Mouse (Mus musculus): Measurements from ENCODE around the gene Tenm4. TPM values are rescaled to one million over a fixed set of nuclear protein-coding genes. Genes with fewer than 3 reads are reported as not detected.

Tenm4 gene
- total and polyA plus RNA-seq, 3 experiments = 9.2 to 15.2 TPM; not detected in 1

GRCm38 (mm10) chr7:96329343-96329742 lies 158.3 kb downstream of the Tenm4 start:
- Histone ChIP-seq H3K27me3 (ENCODE audit: control insufficient read depth in 1 of 2, insufficient read depth in 2 of 2, low read length in 2 of 2) (no peaks in the 10 kb centered on the region), H3K36me3 (ENCODE audit: control insufficient read depth in 1 of 2, insufficient read depth in 2 of 2, low read length in 2 of 2) (no peaks in the 10 kb centered on the region), H3K27ac (ENCODE audit: control insufficient read depth, low read depth, low read length) (no peak overlapping the region), H3K4me3 (ENCODE audit: control insufficient read depth in 1 of 2, insufficient read depth in 1 of 2, low read depth in 2 of 2, low read length in 2 of 2) (no peak overlapping the region), H3K9me3 (replicated peaks; ENCODE audit: insufficient read depth, low read length) (no peaks in the 10 kb centered on the region), H3K4me1 (ENCODE audit: control insufficient read depth in 1 of 2, insufficient read depth in 2 of 2, low read length in 2 of 2) (no peaks in the 10 kb centered on the region), H3K79me2 (ENCODE audit: control insufficient read depth, insufficient read depth, low read length, poor library complexity) (no peaks in the 10 kb centered on the region), H3K9ac (ENCODE audit: control insufficient read depth, low read depth, low read length, poor library complexity, severe bottlenecking) (no peak overlapping the region)
- TF ChIP-seq SIN3A (IDR thresholded peaks at IDR 0.05; ENCODE audit: low read length) (no peak), MYB (IDR thresholded peaks at IDR 0.05; ENCODE audit: low read depth, low read length) (no peak), MXI1 (IDR thresholded peaks at IDR 0.05; ENCODE audit: low read depth, low read length) (no peak), UBTF (IDR thresholded peaks at IDR 0.05; ENCODE audit: borderline replicate concordance, insufficient read depth, low read depth, low read length) (no peak), RCOR1 (IDR thresholded peaks at IDR 0.05; ENCODE audit: low read depth, low read length) (no peak), MAZ (IDR thresholded peaks at IDR 0.05; ENCODE audit: low read depth, low read length) (no peak), CTCF (IDR thresholded peaks at IDR 0.05 in 2 of 3, conservative IDR thresholded peaks at IDR 0.05 in 1 of 3; ENCODE audit: control insufficient read depth in 1 of 3, insufficient read depth in 1 of 3, low read depth in 2 of 3, low read length in 3 of 3, poor library complexity in 1 of 3, severe bottlenecking in 1 of 3) (no peak), MAFK (IDR thresholded peaks at IDR 0.05; ENCODE audit: borderline replicate concordance, low read depth, low read length) (no peak), ELF1 (IDR thresholded peaks at IDR 0.05; ENCODE audit: low read depth, low read length) (no peak), ZNF384 (IDR thresholded peaks at IDR 0.05; ENCODE audit: low read depth, low read length) (no peak), POLR2AphosphoS5 (IDR thresholded peaks at IDR 0.05; ENCODE audit: borderline replicate concordance, low read depth, low read length) (no peak), ZKSCAN1 (IDR thresholded peaks at IDR 0.05; ENCODE audit: low read depth, low read length) (no peak)
- DNase-seq (ENCODE audit: low read depth, low spot score) = no peak

- Histone ChIP-seq H3K27me3 (ENCODE audit: control insufficient read depth in 1 of 2, insufficient read depth in 2 of 2, low read length in 2 of 2) (no peaks in the 10 kb centered on the region), H3K9ac (ENCODE audit: control insufficient read depth, low read depth, low read length, poor library complexity, severe bottlenecking) (no peak overlapping the region), H3K4me3 (ENCODE audit: control insufficient read depth in 1 of 2, insufficient read depth in 1 of 2, low read depth in 2 of 2, low read length in 2 of 2) (no peak overlapping the region), H3K4me1 (ENCODE audit: control insufficient read depth in 1 of 2, insufficient read depth in 2 of 2, low read length in 2 of 2) (no peaks in the 10 kb centered on the region), H3K36me3 (ENCODE audit: control insufficient read depth in 1 of 2, insufficient read depth in 2 of 2, low read length in 2 of 2) (no peaks in the 10 kb centered on the region), H3K27ac (ENCODE audit: control insufficient read depth, low read depth, low read length) (no peak overlapping the region), H3K9me3 (replicated peaks; ENCODE audit: insufficient read depth, low read length) (no peaks in the 10 kb centered on the region), H3K79me2 (ENCODE audit: control insufficient read depth, insufficient read depth, low read length, poor library complexity) (no peaks in the 10 kb centered on the region)
- TF ChIP-seq HCFC1 (IDR thresholded peaks at IDR 0.05; ENCODE audit: low read depth, low read length) (no peak), MYC (IDR thresholded peaks at IDR 0.05; ENCODE audit: low read depth, low read length) (no peak), SIN3A (IDR thresholded peaks at IDR 0.05; ENCODE audit: low read length) (no peak), MAX (IDR thresholded peaks at IDR 0.05; ENCODE audit: low read length) (no peak), UBTF (IDR thresholded peaks at IDR 0.05; ENCODE audit: borderline replicate concordance, insufficient read depth, low read depth, low read length) (no peak), GATA1 (IDR thresholded peaks at IDR 0.05; ENCODE audit: low read depth, low read length) (no peak), TCF12 (IDR thresholded peaks at IDR 0.05; ENCODE audit: low read depth, low read length) (no peak), E2F4 (IDR thresholded peaks at IDR 0.05; ENCODE audit: borderline replicate concordance, low read depth, low read length) (no peak), TBP (IDR thresholded peaks at IDR 0.05; ENCODE audit: low read depth, low read length) (no peak)
- DNase-seq (ENCODE audit: low read depth, low spot score) = no peak
Observed at GRCm38 (mm10) chr7:96331186-96331585, 160.1 kb downstream of the Tenm4 start.
